Mouse (Mus musculus) hindbrain, embryonic 15.5 days (tissue): ENCODE measurements around the gene Adamts6. TPM values are rescaled to one million over a fixed set of nuclear protein-coding genes. Genes with fewer than 3 reads are reported as not detected.

Experiments
- ATAC-seq: fragments of 200-750 bp; cut with Nextera tagmentation; 2 replicates; pipeline ENCODE4 v1.8.0; 2017; ENCODE audit warnings: low read depth, moderate number of reproducible peaks, moderate TSS enrichment; ENCODE audit not compliant: low FRiP score
- H3K27ac ChIP-seq: fragments of 300-500 bp; sonication (generic); replicated peaks from 2 replicates; pipeline ENCODE4 v1.5.1; 2015; ENCODE audit warnings: mild to moderate bottlenecking, inconsistent platforms
- H3K27me3 ChIP-seq: fragments of 300-500 bp; sonication (generic); 2 replicates; pipeline ENCODE4 v1.6.1; 2015; ENCODE audit warnings: control low read depth, inconsistent platforms
- H3K36me3 ChIP-seq: fragments of 300-500 bp; sonication (generic); 2 replicates; pipeline ENCODE4 v1.6.1; 2015; ENCODE audit warnings: control low read depth, inconsistent platforms
- H3K4me1 ChIP-seq: fragments of 300-500 bp; sonication (generic); replicated peaks from 2 replicates; pipeline ENCODE4 v1.6.1; 2015; ENCODE audit warnings: control low read depth, inconsistent platforms
- H3K4me2 ChIP-seq: fragments of 300-500 bp; sonication (generic); 2 replicates; pipeline ENCODE4 v1.6.1; 2015; ENCODE audit warnings: moderate library complexity, mild to moderate bottlenecking, inconsistent platforms
- H3K4me3 ChIP-seq: fragments of 300-500 bp; sonication (generic); 2 replicates; pipeline ENCODE4 v1.5.1; 2015; ENCODE audit warnings: mild to moderate bottlenecking, inconsistent platforms
- H3K9ac ChIP-seq: fragments of 300-500 bp; sonication (generic); 2 replicates; pipeline ENCODE4 v1.6.1; 2015; ENCODE audit warnings: inconsistent platforms
- H3K9me3 ChIP-seq: fragments of 300-500 bp; sonication (generic); 2 replicates; pipeline ENCODE4 v1.6.1; 2016; ENCODE audit warnings: control low read depth, inconsistent platforms
- WGBS: fragments of 180-500 bp; shearing (Covaris S2); methylation state at CpG from one replicate; pipeline ENCODE4 v1.1.7; 2015; 5-methylcytosine and 5-hydroxymethylcytosine counted together
- polyA plus RNA-seq: library from polyadenylated mRNA; unstranded; fragments of >200 nt; fragmentation: Nextera tagmentation; extraction: Ambion mirVana; gene quantifications from 2 replicates; pipeline ENCODE4 v1.2.1, GENCODE M21; 2015

The Adamts6 gene
- polyA plus RNA-seq, 1 experiment from 2014 or later, result 1.8 TPM

- no peaks in the 10 kb centered on the region for H3K36me3 ChIP-seq
- no peaks in the 10 kb centered on the region for H3K27me3 ChIP-seq
- 89% methylated on average over 6 of the region's 6 CpGs for WGBS
- no peaks in the 10 kb centered on the region for H3K9me3 ChIP-seq
- H3K4me3 ChIP-seq, result no peak overlapping the region
- H3K4me2 ChIP-seq, result no peak overlapping the region
- 0 out of 2 replicates have a peak, but pooled peaks cover 5% of the 10 kb centered on the region for H3K4me1 ChIP-seq
- H3K27ac ChIP-seq, result no peak overlapping the region
- ATAC-seq, result no peak
- no peak overlapping the region for H3K9ac ChIP-seq
Measured at GRCm38 (mm10) chr13:104507671-104508070, 220.0 kb downstream of the Adamts6 start.

GRCm38 (mm10) chr13:104509561-104510493, 222.2 kb downstream of the Adamts6 start:
- Histone ChIP-seq H3K9ac (no peak overlapping the region), H3K9me3 (no peaks in the 10 kb centered on the region), H3K27me3 (no peaks in the 10 kb centered on the region), H3K4me3 (no peak overlapping the region), H3K4me2 (no peak overlapping the region), H3K36me3 (no peaks in the 10 kb centered on the region), H3K4me1 (0 out of 2 replicates have a peak, but pooled peaks cover 5% of the 10 kb centered on the region), H3K27ac (0 out of 2 replicates have a peak overlapping the region, but pooled peaks have one; percentile 30)
- WGBS, result 66% methylated on average over 26 of the region's 26 CpGs
- peak; percentile 65 for ATAC-seq

- no peak overlapping the region for H3K4me2 ChIP-seq
- no peak overlapping the region for H3K9ac ChIP-seq
- H3K27ac ChIP-seq, result no peak overlapping the region
- H3K36me3 ChIP-seq, result no peaks in the 10 kb centered on the region
- H3K27me3 ChIP-seq, result no peaks in the 10 kb centered on the region
- 0 out of 2 replicates have a peak, but pooled peaks cover 5% of the 10 kb centered on the region for H3K4me1 ChIP-seq
- no peak overlapping the region for H3K4me3 ChIP-seq
- WGBS, result 70% methylated on average over 5 of the region's 5 CpGs
- peak; percentile 57 for ATAC-seq
- no peaks in the 10 kb centered on the region for H3K9me3 ChIP-seq
Measured at GRCm38 (mm10) chr13:104510766-104511165, 223.1 kb downstream of the Adamts6 start.

- ATAC-seq, result no peak
- 89% methylated on average over 1 of the region's 1 CpGs for WGBS
- Histone ChIP-seq H3K4me2 (no peak overlapping the region), H3K4me3 (no peak overlapping the region), H3K9me3 (no peaks in the 10 kb centered on the region), H3K36me3 (no peaks in the 10 kb centered on the region), H3K27ac (no peak overlapping the region), H3K4me1 (peaks cover 18% of the 10 kb centered on the region), H3K9ac (no peak overlapping the region), H3K27me3 (no peaks in the 10 kb centered on the region)
Measured at GRCm38 (mm10) chr13:104515054-104515453, 227.4 kb downstream of the Adamts6 start.

- no peak overlapping the region for H3K27ac ChIP-seq
- ATAC-seq, result no peak
- H3K9ac ChIP-seq, result no peak overlapping the region
- no peaks in the 10 kb centered on the region for H3K9me3 ChIP-seq
- H3K4me1 ChIP-seq, result peaks cover 18% of the 10 kb centered on the region
- H3K4me3 ChIP-seq, result no peak overlapping the region
- no peaks in the 10 kb centered on the region for H3K36me3 ChIP-seq
- no peaks in the 10 kb centered on the region for H3K27me3 ChIP-seq
- WGBS, result 82% methylated on average over 4 of the region's 4 CpGs
- no peak overlapping the region for H3K4me2 ChIP-seq
Measured at GRCm38 (mm10) chr13:104516146-104516545, 228.5 kb downstream of the Adamts6 start.

GRCm38 (mm10) chr13:104516766-104517364, 229.2 kb downstream of the Adamts6 start:
- no peak overlapping the region for H3K4me2 ChIP-seq
- H3K9me3 ChIP-seq, result no peaks in the 10 kb centered on the region
- H3K9ac ChIP-seq, result no peak overlapping the region
- peaks cover 18% of the 10 kb centered on the region for H3K4me1 ChIP-seq
- no peaks in the 10 kb centered on the region for H3K36me3 ChIP-seq
- ATAC-seq, result no peak
- H3K27ac ChIP-seq, result no peak overlapping the region
- H3K27me3 ChIP-seq, result no peaks in the 10 kb centered on the region
- 61% methylated on average over 7 of the region's 7 CpGs for WGBS
- H3K4me3 ChIP-seq, result no peak overlapping the region

GRCm38 (mm10) chr13:104517638-104518311, 230.1 kb downstream of the Adamts6 start:
- Histone ChIP-seq H3K4me1 (peaks cover 18% of the 10 kb centered on the region), H3K9ac (peak overlapping the region; percentile 53), H3K4me3 (peak overlapping the region; percentile 36), H3K4me2 (peak overlapping the region; percentile 61), H3K36me3 (no peaks in the 10 kb centered on the region), H3K27ac (peak overlapping the region; percentile 87), H3K27me3 (no peaks in the 10 kb centered on the region), H3K9me3 (no peaks in the 10 kb centered on the region)
- ATAC-seq, result no peak; the same call in 1 of the 2 replicates
- WGBS, result 41% methylated on average over 15 of the region's 15 CpGs

- peak; percentile 96 for ATAC-seq
- H3K9ac ChIP-seq, result peak overlapping the region; percentile 53
- H3K4me3 ChIP-seq, result peak overlapping the region; percentile 36
- H3K27me3 ChIP-seq, result no peaks in the 10 kb centered on the region
- peak overlapping the region; percentile 61 for H3K4me2 ChIP-seq
- H3K36me3 ChIP-seq, result no peaks in the 10 kb centered on the region
- H3K9me3 ChIP-seq, result no peaks in the 10 kb centered on the region
- peaks cover 18% of the 10 kb centered on the region for H3K4me1 ChIP-seq
- 3% methylated on average over 19 of the region's 19 CpGs for WGBS
- peak overlapping the region; percentile 87 for H3K27ac ChIP-seq
Measured at GRCm38 (mm10) chr13:104518312-104519005, 230.8 kb downstream of the Adamts6 start.

GRCm38 (mm10) chr13:104519006-104519695, 231.5 kb downstream of the Adamts6 start:
- peak; percentile 70 for ATAC-seq
- Histone ChIP-seq H3K27me3 (no peaks in the 10 kb centered on the region), H3K36me3 (no peaks in the 10 kb centered on the region), H3K27ac (peak overlapping the region; percentile 87), H3K4me1 (peaks cover 18% of the 10 kb centered on the region), H3K4me2 (peak overlapping the region; percentile 61), H3K4me3 (peak overlapping the region; percentile 36; the same call in 1 of the 2 replicates), H3K9ac (peak overlapping the region; percentile 53; the same call in 1 of the 2 replicates), H3K9me3 (no peaks in the 10 kb centered on the region)
- 22% methylated on average over 14 of the region's 14 CpGs for WGBS

GRCm38 (mm10) chr13:104519981-104520380, 232.3 kb downstream of the Adamts6 start:
- no peak overlapping the region for H3K9ac ChIP-seq
- no peak overlapping the region for H3K4me3 ChIP-seq
- no peaks in the 10 kb centered on the region for H3K27me3 ChIP-seq
- WGBS, result 92% methylated on average over 4 of the region's 4 CpGs
- H3K36me3 ChIP-seq, result no peaks in the 10 kb centered on the region
- H3K4me2 ChIP-seq, result no peak overlapping the region
- H3K9me3 ChIP-seq, result no peaks in the 10 kb centered on the region
- H3K27ac ChIP-seq, result peak overlapping the region; percentile 87
- H3K4me1 ChIP-seq, result peaks cover 18% of the 10 kb centered on the region
- ATAC-seq, result no peak

GRCm38 (mm10) chr13:104520461-104520860, 232.8 kb downstream of the Adamts6 start:
- 91% methylated on average over 3 of the region's 3 CpGs for WGBS
- ATAC-seq, result no peak
- Histone ChIP-seq H3K9ac (no peak overlapping the region), H3K4me1 (peaks cover 18% of the 10 kb centered on the region), H3K27ac (peak overlapping the region; percentile 87; the same call in 1 of the 2 replicates), H3K4me2 (no peak overlapping the region), H3K4me3 (no peak overlapping the region), H3K36me3 (no peaks in the 10 kb centered on the region), H3K27me3 (no peaks in the 10 kb centered on the region), H3K9me3 (no peaks in the 10 kb centered on the region)
